Mouse (Mus musculus) T-helper 2 cell (primary cell): ENCODE results near the gene Dppa2.
"Not testable (repeated sequence)": the region's sequence is repeated elsewhere in the genome, so short reads cannot be mapped to it uniquely, and the experiment has no call there.

ENCODE experiments used
- in situ Hi-C: fragments of 300-600 bp; cut with MboI, MseI; formaldehyde crosslinking; loops from one replicate; pipeline ENCODE4 v1.15.1; 2025; ENCODE audit warnings: high pct_unique_total_duplicates

The Dppa2 gene

DNA sequence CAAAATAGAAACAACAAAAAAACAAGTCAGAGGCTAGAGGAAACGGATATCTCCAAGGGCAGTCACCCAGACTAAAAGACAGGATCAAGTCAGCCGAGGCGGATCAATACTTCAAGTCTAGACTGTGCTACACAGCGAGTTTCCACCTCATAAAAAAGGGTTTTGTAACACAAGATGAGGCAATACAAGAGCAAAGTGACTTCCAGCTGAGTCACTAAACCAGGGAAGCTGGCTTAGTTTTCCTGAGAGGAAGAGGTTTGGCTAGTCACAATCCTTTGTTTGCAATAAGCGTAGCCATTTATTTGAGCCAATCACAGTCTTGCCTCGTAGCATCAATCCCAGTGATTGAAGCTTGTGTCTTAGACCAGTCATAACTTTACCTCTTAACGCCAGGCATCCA lies at the start of gene Dppa2:
TSS of gene Dppa2 (plus strand) at position 400 of the 400 bp plus-strand sequence.
- in situ Hi-C loops, result no loop called here

DNA sequence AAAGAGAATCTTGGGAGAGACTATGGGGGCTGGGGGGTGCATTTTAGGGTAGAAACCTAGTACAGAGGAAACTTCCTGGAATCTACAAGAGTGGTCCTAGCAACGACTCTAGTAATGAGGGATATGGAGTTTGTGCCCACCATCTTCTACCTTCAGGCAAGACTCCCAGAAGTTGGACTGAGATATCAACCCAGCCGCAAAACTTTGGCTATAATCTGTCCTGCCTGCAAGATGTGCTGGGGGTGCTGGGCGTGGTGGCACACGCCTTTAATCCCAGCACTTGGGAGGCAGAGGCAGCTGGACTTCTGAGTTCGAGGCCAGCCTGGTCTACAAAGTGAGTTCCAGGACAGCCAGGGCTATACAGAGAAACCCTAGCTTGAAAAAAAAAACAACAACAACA lies 49.1 kb upstream of the Dppa2 start:
- in situ Hi-C loops, result no loop called here

- in situ Hi-C loops, result no loop called here
These were observed 44.2 kb upstream of the Dppa2 start for GRCm38 (mm10) chr16:48259519-48259918.

DNA sequence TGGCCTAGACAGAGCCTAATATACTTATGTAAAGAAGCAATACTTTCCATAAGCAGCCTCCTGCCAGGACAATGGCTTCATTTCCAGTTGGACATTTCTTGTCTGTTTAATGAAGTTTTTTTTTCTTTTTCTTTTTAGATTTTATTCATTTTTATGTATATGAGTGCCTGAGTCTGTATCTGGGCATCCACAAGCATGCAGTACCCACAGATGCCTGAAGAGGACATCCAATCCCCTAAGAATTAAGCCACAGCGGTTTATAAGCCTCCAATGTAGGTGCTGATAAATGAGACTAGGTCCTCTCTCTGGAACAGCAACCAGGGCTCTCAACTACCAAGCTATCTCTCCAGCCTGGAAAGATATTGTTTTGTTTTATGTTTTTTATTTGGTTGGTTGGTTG lies 40.8 kb upstream of the Dppa2 start:
- in situ Hi-C loops, result no loop called here

GRCm38 (mm10) chr16:48265856-48266255 lies 37.9 kb upstream of the Dppa2 start:
- in situ Hi-C loops, result no loop called here

DNA sequence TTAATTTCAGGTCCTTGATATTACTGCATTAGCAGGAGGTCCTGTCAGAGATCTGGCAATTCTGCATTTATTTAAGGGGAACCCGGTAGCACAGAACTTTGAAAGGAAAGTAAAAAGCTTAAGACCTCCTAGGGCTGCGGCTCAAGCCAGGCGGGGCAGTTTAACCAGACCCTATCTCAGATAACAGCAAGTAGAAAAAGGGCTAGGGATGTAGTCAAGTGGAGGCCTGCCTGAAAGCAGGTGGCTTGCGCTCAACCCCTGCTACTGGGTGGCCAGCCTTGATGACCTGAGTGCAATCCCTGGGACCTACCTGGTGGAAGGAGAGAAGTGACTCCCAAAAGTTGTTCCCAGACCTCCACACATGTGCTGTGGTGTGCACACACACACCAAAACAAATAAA lies 26.8 kb upstream of the Dppa2 start:
- in situ Hi-C loops, result no loop called here

DNA sequence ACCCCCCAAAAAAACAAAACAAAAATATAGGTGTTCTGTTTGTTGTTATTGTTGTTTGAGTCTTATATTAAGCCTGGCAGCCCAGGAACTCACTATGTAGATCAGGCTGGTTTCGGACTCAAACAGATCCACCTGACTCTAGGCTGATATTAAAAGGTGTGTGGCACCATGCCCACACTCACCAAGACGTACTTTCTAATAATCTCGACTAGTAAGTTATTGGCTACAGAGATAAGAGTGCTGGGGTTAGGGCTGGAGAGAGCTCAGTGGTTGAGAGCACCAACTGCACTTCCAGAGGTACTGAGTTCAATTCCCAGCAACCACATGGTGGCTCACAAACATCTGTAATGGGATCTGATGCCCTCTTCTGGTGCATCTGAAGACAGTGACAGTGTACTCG lies 22.8 kb upstream of the Dppa2 start:
- in situ Hi-C loops, result no loop called here

DNA sequence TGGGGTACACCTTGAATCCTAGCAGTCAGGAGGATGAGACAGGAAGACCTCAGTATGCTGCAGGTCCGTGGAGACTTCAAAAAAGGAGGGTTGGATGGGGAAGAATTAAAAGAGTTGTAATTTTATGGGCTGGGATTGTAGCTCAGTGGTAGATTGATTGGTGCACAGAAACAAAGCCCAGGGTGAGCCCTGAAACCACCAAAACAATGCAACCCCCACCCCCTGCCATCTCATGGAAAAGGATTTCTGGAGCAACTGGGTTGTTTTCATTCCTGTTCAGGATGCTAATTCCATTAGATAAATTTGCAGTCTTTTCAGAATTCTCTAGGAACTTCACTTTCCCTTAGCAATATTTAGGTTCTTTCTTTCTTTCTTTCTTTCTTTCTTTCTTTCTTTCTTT lies 20.9 kb upstream of the Dppa2 start:
- in situ Hi-C loops, result no loop called here

GRCm38 (mm10) chr16:48283517-48283916 lies 20.2 kb upstream of the Dppa2 start, which contains the start of gene Dppa4:
Gene Dppa4 (plus strand): TSS chr16:48283733.
- in situ Hi-C loops, result no loop called here

- in situ Hi-C loops, result no loop called here
These were observed 18.2 kb upstream of the Dppa2 start for GRCm38 (mm10) chr16:48285517-48285916.

- in situ Hi-C loops, result no loop called here
These were observed 6.1 kb upstream of the Dppa2 start for GRCm38 (mm10) chr16:48297384-48298136.

DNA sequence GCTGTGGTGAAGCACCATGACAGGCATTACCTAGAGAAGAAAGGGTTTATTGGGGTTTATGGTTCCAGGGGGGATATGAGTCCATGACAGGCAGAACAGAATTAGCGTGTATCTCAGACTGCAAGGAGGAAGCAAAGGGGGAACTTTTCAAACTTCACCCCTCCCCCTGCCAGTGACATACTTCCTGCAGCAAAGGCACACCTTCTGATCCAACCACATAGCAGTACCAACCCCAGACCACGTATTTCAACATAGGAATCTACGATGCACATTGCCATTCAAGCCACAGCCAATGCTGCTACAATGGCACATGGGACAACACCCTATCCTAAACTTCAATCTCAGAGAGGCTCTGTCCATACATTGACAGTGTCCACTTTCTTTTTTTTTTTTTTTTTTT lies 3.8 kb upstream of the Dppa2 start:
- in situ Hi-C loops, result no loop called here

- in situ Hi-C loops, result no loop called here
These were observed 275 bp downstream of the Dppa2 start for GRCm38 (mm10) chr16:48303983-48304382.

GRCm38 (mm10) chr16:48308916-48309315 lies 5.2 kb downstream of the Dppa2 start:
- in situ Hi-C loops, result not testable (repeated sequence)

DNA sequence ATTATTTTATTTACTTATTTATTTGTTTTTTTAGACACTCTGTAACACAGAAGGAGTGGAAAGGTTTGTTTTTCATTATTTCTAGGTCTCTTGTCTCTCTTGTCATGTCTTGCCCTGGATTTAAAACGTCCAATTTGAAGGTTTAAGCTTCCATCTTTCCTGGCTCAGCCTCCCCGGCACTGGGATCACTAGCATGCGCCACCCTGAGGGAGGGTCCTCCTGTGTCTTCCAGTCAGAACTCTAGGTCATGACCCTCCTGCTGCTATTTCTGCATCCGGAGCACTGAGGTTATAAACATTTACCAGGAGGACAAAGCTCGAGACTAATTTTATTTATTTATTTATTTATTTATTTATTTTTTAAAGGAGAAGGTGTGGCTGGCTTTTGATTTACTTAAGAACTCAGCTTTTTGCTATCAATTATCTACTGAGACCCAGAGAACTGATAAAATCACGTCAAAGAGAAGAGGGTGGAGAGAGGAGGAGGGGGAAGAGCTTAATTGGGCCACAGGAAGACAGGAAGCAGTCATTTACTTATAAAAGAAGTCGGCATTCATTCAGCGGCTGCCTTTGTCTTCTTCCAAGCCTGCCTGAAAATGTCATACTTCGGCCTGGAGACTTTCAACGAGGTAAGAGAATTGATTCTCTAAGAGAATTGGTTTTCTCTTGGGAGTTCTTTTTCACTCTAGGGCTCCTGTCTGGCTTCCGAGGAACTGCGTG lies 6.4 kb downstream of the Dppa2 start:
- in situ Hi-C loops, result no loop called here

DNA sequence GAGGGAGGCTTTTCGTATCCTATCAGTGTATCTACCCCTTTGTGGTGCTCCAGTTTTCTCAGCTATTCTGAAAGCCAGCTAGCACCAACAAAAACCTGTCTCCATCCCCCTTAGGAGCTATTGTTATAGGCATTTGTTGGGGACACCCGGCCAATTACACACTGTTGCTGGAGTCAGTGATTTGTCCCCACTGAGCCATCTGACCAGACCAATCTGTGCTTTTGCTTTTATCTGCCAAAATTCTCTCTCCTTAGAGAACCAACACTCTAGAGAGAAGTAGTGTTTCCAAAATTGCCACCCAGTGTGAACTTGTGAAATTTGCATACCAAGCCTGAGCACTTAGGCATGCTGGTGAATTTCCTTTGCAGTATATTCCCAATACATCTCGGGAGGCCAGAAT lies 11.6 kb downstream of the Dppa2 start:
- in situ Hi-C loops, result no loop called here

GRCm38 (mm10) chr16:48320781-48321180 lies 17.1 kb downstream of the Dppa2 start:
- in situ Hi-C loops, result no loop called here

DNA sequence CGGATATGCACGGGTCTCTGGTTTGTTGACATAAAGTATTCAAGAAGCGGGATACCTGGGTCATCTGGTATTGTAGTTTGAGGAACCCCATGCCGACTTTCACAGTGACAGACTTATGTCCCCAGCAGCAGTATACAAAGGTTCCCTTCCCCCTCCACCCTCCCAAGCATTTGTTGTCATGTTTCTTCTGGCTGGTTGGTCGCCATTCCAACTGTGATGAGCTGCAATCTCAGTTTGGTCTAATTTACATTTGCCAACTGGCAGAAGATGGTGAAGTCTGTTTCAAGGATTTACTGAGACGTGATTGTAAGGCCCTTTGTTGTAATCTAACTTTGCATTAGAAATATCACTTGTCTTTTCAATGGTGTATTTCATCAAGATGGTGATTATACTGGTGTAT lies 19.4 kb downstream of the Dppa2 start:
- in situ Hi-C loops, result no loop called here

DNA sequence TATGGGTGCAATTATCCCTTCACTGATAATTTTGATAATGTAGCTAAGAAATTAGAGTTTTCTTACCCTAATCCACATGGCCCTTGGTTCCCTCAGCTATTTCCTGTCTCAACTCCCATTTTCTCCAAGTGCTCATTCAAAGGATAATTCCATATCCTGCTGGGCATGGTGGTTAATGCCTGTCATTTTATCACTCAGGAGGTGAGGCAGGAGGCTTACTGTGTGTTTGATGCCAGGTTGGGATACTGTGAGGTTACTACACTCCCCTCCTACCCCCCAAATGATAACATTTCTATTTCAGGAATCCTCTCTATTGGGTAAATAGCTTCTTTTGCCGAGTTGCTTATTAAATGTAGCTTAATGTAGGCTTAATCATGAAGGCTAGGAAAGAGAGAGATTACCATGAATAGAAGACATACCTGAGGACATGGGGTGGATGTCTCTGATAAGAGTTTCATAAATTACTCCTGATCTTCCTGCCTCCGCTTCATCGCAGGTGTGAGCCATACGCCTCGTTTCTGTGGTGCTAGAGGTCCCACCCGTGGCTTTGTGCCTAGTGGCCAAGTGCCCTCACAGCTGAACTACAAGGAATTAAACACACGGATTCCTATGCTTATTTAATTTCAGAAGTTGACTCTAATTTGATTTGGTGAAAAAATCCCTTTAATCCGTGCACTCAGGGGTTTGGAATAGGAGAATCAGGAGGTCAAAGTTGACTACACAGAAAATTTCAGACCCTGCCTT lies 20.1 kb downstream of the Dppa2 start:
- in situ Hi-C loops, result no loop called here

DNA sequence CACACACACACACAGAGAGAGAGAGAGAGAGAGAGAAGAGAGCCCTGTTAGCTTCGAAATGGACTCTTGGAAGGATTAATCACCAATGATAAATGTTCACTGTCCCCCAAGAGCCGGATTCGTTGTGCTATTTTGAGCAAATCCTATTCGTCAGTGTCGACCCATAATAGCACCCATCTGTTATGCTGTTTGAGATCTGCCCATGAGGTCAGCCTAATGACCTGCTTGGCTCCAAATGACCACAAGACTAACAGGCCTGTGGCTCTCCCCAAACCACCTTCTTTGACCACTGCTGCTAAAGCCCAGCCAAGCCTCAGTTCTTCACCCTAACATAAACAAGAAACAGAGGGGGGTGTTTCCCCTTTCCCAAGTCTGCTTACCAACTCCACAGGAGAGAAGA lies 23.2 kb downstream of the Dppa2 start:
- in situ Hi-C loops, result no loop called here

DNA sequence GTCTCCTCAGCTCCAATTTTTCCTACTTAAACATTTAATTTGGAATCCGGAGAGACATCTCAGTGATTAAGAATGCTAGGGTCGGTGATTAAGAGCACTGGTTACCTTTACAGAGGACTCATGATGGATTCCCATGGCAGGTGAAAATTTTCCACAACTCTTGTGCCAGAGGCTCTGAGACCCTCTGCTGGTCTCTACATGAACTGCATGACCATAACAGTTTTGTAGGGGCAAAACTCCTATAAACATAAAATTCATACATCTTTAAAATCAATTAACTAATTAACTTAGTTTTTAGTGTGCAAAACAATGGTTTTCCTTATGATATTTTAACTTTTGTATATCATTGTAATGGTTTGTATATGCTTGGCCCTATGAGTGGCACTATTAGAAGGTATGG lies 24.7 kb downstream of the Dppa2 start:
- in situ Hi-C loops, result no loop called here

- in situ Hi-C loops, result no loop called here
These were observed 28.1 kb downstream of the Dppa2 start for GRCm38 (mm10) chr16:48331822-48332221.

- in situ Hi-C loops, result no loop called here
These were observed 31.6 kb downstream of the Dppa2 start for GRCm38 (mm10) chr16:48335326-48335725.
